ENCODE assay signal across 11 mouse cellular contexts in genomic region chr6:136887854-136888253, GRCm38 (mm10). TPM values are rescaled to one million over a fixed set of nuclear protein-coding genes. Genes with fewer than 3 reads are reported as not detected.
DNase-seq lines count a peak whose midpoint lies in the region; ATAC-seq lines count a peak whose summit lies in the region.
"Had no signal": no experiment of that assay in that cellular context is flagged by ENCODE, and none has a peak within 500 bp of the region (broad histone marks: within the 10 kb centered on the region; RNA-seq: fewer than 3 reads in every experiment).

No protein-coding gene starts in this region.

- H3K27ac ChIP-seq in heart, embryonic 16.5 days (ENCODE audit: low read length), result peak overlapping the region; percentile 80
- H3K27ac ChIP-seq in forebrain, embryonic 13.5 days, result no peak overlapping the region
- H3K27ac ChIP-seq: embryonic facial prominence, embryonic 13.5 days; layer of hippocampus, adult 2 months had no signal

- no peak overlapping the region for H3K4me3 ChIP-seq in heart, embryonic 16.5 days (ENCODE audit: low read length)
- H3K4me3 ChIP-seq in forebrain, embryonic 13.5 days, result no peak overlapping the region
- H3K4me3 ChIP-seq: embryonic facial prominence, embryonic 13.5 days; layer of hippocampus, adult 2 months had no signal

- peak; percentile 84 for ATAC-seq in heart, embryonic 16.5 days (replicated peaks; ENCODE audit: extremely low read depth, insufficient read depth, low FRiP score)
- no peak for ATAC-seq in forebrain, embryonic 13.5 days

- H3K27me3 ChIP-seq in heart, embryonic 16.5 days (ENCODE audit: control insufficient read depth, insufficient read depth, low read length), result no peaks in the 10 kb centered on the region
- no peaks in the 10 kb centered on the region for H3K27me3 ChIP-seq in forebrain, embryonic 13.5 days
- H3K27me3 ChIP-seq: embryonic facial prominence, embryonic 13.5 days had no signal

- H3K9me3 ChIP-seq in heart, embryonic 16.5 days (replicated peaks; ENCODE audit: control insufficient read depth, low read length), result no peaks in the 10 kb centered on the region
- H3K9me3 ChIP-seq in forebrain, embryonic 13.5 days (replicated peaks), result no peaks in the 10 kb centered on the region
- H3K9me3 ChIP-seq: embryonic facial prominence, embryonic 13.5 days had no signal

- H3K4me2 ChIP-seq in heart, embryonic 16.5 days (ENCODE audit: low read depth, low read length), result no peak overlapping the region
- no peak overlapping the region for H3K4me2 ChIP-seq in forebrain, embryonic 13.5 days
- H3K4me2 ChIP-seq: embryonic facial prominence, embryonic 13.5 days had no signal

- peak; percentile 51 for DNase-seq in ovary, adult 18-20 months (ENCODE audit: low spot score)
- no peak for DNase-seq in ovary, postnatal 10 days (ENCODE audit: low spot score)
- peak; percentile 56 to 78 for DNase-seq in kidney, postnatal 36 days
- peak; percentile 79 for DNase-seq in testis, postnatal 14 days (ENCODE audit: low spot score)
- DNase-seq in c-Kit-positive CD71-positive TER-119-positive erythroid progenitor cells, embryonic 14.5 days (ENCODE audit: low spot score), result no peak
- no peak for DNase-seq in layer of hippocampus, postnatal 14 days (ENCODE audit: low spot score in 2 of 2)

- no peaks in the 10 kb centered on the region for H3K36me3 ChIP-seq in heart, embryonic 16.5 days (ENCODE audit: control insufficient read depth, insufficient read depth)
- no peaks in the 10 kb centered on the region for H3K36me3 ChIP-seq in forebrain, embryonic 13.5 days (ENCODE audit: poor library complexity, severe bottlenecking)
- H3K36me3 ChIP-seq: embryonic facial prominence, embryonic 13.5 days had no signal

- 30% methylated on average over 9 of the region's 9 CpGs for WGBS in heart, embryonic 16.5 days
- WGBS in forebrain, embryonic 13.5 days, result 84% methylated on average over 9 of the region's 9 CpGs

- peaks cover 6% of the 10 kb centered on the region for H3K4me1 ChIP-seq in heart, embryonic 16.5 days (ENCODE audit: control insufficient read depth, insufficient read depth, low read length)
- H3K4me1 ChIP-seq in forebrain, embryonic 13.5 days, result no peaks in the 10 kb centered on the region
- H3K4me1 ChIP-seq: embryonic facial prominence, embryonic 13.5 days had no signal

- H3K9ac ChIP-seq in heart, embryonic 16.5 days (ENCODE audit: low read length), result no peak overlapping the region
- H3K9ac ChIP-seq in forebrain, embryonic 13.5 days, result no peak overlapping the region
- H3K9ac ChIP-seq: embryonic facial prominence, embryonic 13.5 days had no signal

RNA-seq across cellular contexts. Expression of gene Mgp, which starts 12.2 kb away (rescaled TPM):
- polyA plus RNA-seq in heart, embryonic 16.5 days (2015; fragmentation: Nextera tagmentation; extraction: Ambion mirVana), result 570 and 632 TPM in 2 replicates
- total RNA-seq in layer of hippocampus, postnatal 14 days (2021), result 10 to 100 TPM; 23.2 to 39.5 TPM
- 3.0 and 3.3 TPM in 2 replicates for polyA plus RNA-seq in forebrain, embryonic 13.5 days (2015; fragmentation: Nextera tagmentation; extraction: Ambion mirVana)

RNA-seq across cellular contexts. Expression of gene Art4, which starts 30.3 kb away (rescaled TPM):
- 11.6 and 13.6 TPM in 2 replicates for polyA plus RNA-seq in heart, embryonic 16.5 days (2015; fragmentation: Nextera tagmentation; extraction: Ambion mirVana)
- total RNA-seq in layer of hippocampus, postnatal 14 days (2021), result not detected
- 0.08 TPM in 1 of 2 replicates, not detected in the other for polyA plus RNA-seq in forebrain, embryonic 13.5 days (2015; fragmentation: Nextera tagmentation; extraction: Ambion mirVana)
- total RNA-seq: layer of hippocampus, adult 2 months had no signal

RNA-seq across cellular contexts. Expression of gene Erp27, which starts 34.1 kb away (rescaled TPM):
- polyA plus RNA-seq in heart, embryonic 16.5 days (2015; fragmentation: Nextera tagmentation; extraction: Ambion mirVana), result 0.70 and 0.96 TPM in 2 replicates
- 1 to 10 TPM in 1 of 2 experiments, under 1 TPM in 1; 0.69 to 1.1 TPM for total RNA-seq in layer of hippocampus, postnatal 14 days (2021)
- 0.22 TPM in 1 of 2 replicates, not detected in the other for polyA plus RNA-seq in forebrain, embryonic 13.5 days (2015; fragmentation: Nextera tagmentation; extraction: Ambion mirVana)
- total RNA-seq: adrenal gland, adult 18-20 months had no signal

RNA-seq across cellular contexts. Expression of gene Pde6h, which starts 35.8 kb away (rescaled TPM):
- polyA plus RNA-seq in heart, embryonic 16.5 days (2015; fragmentation: Nextera tagmentation; extraction: Ambion mirVana), result 0.38 and 0.62 TPM in 2 replicates
- total RNA-seq in layer of hippocampus, postnatal 14 days (2021), result 1 to 10 TPM; 1.2 to 1.8 TPM
- 0.03 TPM in 1 of 2 replicates, not detected in the other for polyA plus RNA-seq in forebrain, embryonic 13.5 days (2015; fragmentation: Nextera tagmentation; extraction: Ambion mirVana)
- total RNA-seq: adrenal gland, adult 18-20 months had no signal
- polyA plus RNA-seq: embryonic facial prominence, embryonic 13.5 days had no signal

RNA-seq across cellular contexts. Expression of gene Smco3, which starts 52.6 kb away (rescaled TPM):
- polyA plus RNA-seq in heart, embryonic 16.5 days (2015; fragmentation: Nextera tagmentation; extraction: Ambion mirVana), result not detected in 2 replicates
- 1 to 10 TPM; 4.0 to 4.8 TPM for total RNA-seq in layer of hippocampus, postnatal 14 days (2021)
- polyA plus RNA-seq in forebrain, embryonic 13.5 days (2015; fragmentation: Nextera tagmentation; extraction: Ambion mirVana), result not detected in 2 replicates

Comparison
In these comparisons a context has a peak if more than half of its experiments do, and no peak if none do; other contexts are left out.
1. DNase-seq: peak in ovary, adult 18-20 months (single experiment), kidney, postnatal 36 days (2 of 2) and testis, postnatal 14 days (single experiment); none in ovary, postnatal 10 days (single experiment), c-Kit-positive CD71-positive TER-119-positive erythroid progenitor cells, embryonic 14.5 days (single experiment) and layer of hippocampus, postnatal 14 days (0 of 2).
2. RNA of gene Mgp, which starts 12.2 kb away (polyA plus RNA-seq): 570 to 632 TPM in heart, embryonic 16.5 days; 3.0 to 3.3 TPM in forebrain, embryonic 13.5 days; every median in the first group is over 100 times any median in the second.
3. RNA of gene Art4, which starts 30.3 kb away (polyA plus RNA-seq): 11.6 to 13.6 TPM in heart, embryonic 16.5 days; 0.08 TPM in forebrain, embryonic 13.5 days; every median in the first group is over 10 times any median in the second.